Mouse (Mus musculus) layer of hippocampus, adult 9-11 months (tissue): ENCODE measurements around the gene Kank2.
"Not testable (repeated sequence)": the region's sequence is repeated elsewhere in the genome, so short reads cannot be mapped to it uniquely, and the experiment has no call there.

Experiments used
- DNase-seq: peaks from one replicate; pipeline ENCODE4 v3.0.0; 2022

Kank2 gene

GRCm38 (mm10) chr9:21777726-21778125, 20.8 kb downstream of the Kank2 start:
- no peak for DNase-seq

GRCm38 (mm10) chr9:21774353-21774752, 24.2 kb downstream of the Kank2 start:
- DNase-seq = no peak

DNA sequence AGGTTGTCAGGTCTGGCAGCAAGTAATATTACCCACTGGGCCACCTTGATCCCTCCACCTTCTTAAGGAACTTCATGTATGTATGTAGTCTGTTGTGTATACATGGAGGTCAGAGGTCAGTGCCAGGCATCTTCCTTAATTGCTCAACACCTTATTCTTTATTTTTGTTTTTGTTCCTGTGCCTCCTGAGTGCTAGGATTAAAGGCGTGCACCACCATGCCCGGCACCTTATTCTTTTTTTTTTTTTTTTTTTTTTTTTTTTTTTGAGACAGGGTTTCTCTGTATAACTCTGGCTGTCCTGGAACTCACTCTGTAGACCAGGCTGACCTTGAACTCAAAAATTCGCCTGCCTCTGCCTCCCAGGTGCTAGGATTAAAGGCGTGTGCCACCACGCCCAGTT, 25.1 kb downstream of the Kank2 start:
- DNase-seq = not testable (repeated sequence)

GRCm38 (mm10) chr9:21769558-21770183, 28.9 kb downstream of the Kank2 start:
- DNase-seq = no peak

DNA sequence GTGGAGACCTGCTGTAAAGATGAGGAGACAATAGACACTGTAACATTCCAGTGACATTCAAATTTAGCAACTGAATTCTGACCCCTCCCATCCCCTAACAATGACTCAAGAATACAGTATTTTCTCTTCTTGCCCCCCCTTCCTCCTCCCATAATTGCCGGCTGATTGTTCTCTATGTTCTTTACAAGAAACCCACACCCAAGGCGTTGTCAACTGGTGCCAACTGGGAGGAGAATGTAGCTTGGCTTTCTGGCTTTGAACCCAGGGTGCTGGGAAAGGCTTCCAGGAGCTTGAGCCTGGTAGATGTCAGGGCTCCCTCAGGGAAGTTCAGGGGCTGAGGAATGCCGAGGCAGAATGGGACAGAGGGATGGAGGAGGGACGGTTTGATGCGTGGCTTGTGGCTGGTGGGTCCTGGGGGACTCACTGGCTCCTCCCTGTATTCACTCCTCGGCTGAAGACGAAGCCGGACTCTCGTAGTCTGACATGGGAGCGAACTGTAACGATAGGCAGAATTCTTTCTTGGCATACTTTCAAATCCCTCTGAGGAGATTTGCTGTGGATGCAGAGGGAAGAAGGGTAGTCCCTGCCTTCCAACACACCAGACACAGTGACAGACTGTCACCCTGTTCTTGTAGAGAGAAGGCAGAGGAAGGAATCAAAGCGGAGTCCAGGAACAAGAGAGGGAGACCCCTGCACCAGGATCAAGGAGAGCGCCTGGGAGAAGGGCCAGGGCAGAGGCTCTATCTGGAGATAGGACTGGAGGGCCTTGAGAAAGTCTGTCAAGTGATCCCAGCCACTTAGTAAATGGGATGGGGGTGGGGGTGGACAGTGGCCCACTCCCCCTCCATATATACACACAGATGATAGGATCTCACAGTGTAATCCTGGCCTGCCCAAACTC, 29.8 kb downstream of the Kank2 start:
- DNase-seq = no peak

GRCm38 (mm10) chr9:21767896-21768295, 30.6 kb downstream of the Kank2 start:
- no peak for DNase-seq

DNA sequence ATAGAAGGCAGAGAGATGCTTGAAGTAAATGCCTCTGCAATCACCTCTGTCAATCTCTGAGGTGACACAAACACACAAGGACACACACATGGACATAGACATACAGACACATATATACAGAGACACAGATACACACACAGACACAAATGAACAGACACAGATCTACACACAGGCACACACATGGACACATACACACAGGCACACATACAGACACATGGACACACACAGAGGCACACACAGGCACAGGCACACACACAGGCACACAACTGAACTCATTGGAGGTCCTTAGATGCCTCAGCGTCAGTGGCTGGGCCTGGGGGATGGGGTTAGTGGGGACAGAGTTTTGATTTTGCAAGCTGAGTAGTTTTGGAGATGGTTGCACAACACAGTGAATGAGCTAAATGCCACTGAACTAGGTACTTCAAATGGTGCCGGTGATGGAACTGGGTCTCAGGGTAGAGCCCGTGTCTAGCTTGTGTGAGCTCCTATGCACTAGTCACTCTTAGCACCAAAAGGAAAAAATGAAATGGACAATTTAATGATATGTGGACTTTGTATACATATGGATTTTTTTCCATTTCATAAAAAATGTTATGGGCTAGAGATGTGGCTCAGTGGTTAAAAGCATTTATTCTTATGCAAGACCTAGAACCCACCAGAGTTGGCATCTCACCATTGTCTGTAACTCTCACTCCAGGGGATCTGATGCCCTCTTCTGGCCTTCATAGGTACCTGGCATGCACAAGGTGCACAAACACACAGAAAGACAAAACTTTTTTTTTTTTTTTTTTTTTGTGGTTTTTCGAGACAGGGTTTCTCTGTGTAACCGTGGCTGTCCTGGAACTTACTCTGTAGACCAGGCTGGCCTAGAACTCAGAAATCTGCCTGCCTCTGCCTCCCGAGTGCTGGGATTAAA, 34.2 kb downstream of the Kank2 start:
- no peak for DNase-seq

DNA sequence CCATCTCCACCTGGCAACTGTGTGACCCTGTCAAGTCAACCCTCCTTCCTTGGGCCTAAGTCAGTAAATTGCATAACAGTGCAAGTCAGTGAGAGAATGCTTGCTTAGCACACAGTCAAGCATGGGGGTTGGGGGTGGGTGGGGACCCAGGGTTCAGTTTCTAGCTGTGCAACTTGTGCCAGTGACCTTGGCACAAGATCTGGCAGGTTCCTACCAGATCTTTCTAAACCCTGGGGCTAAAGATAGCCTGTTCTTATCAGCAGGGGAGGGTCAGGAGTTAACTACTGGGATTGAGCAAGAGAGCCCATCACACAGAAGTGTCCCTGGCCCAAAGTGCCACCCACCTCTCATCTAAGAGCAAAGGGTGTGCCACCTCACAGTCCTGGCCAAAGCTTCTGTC, 36.4 kb downstream of the Kank2 start:
- no peak for DNase-seq

DNA sequence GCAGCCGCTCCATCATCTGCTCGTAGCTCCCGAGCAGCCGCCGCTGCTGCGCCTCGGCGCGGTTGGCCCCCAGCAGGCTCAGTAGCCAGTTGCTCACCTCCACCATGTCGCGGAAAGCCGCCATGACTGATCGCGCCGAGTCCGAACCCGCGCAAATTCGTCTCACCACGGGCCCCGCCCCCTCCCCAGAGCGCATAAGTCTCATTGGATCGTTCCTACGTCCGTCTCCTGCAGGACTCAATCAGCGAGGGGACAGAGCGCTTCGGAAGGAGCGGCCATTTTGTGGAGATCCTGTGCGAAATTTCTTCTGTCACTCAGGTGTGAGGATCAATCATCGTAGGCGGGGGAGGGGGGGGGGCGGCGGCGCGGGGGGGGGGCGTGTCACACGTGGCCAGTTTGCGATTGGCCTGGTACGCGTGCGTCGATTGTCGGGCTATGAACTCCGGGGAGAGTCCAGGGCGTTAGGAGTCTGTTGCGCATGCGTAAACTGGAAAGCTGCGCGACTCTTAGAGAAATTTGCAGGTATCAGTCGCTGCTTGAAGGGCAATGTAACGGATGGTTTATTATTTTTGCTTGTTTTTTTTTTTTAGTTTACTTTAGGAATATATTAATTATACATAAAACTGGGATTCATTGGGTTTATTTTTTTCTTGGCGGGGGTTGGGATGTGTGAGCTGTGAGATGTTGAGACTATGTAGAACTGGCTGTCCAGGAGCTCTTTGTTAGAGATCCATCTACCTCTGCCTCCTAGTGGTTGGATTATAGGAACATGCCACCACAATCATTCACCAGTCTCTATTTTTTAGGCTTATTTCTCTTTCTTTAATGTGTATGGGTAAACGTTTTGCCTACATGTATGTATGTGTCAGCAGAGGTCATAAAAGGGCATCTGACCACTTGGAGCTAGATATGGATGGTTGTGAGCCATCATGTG, 38.1 kb downstream of the Kank2 start, which contains the start of gene Spc24:
Spc24 (minus strand) TSS at position 149 of the 934 bp plus-strand sequence.
- DNase-seq = peak; percentile 95

GRCm38 (mm10) chr9:21759718-21760117, 38.8 kb downstream of the Kank2 start:
- no peak for DNase-seq

DNA sequence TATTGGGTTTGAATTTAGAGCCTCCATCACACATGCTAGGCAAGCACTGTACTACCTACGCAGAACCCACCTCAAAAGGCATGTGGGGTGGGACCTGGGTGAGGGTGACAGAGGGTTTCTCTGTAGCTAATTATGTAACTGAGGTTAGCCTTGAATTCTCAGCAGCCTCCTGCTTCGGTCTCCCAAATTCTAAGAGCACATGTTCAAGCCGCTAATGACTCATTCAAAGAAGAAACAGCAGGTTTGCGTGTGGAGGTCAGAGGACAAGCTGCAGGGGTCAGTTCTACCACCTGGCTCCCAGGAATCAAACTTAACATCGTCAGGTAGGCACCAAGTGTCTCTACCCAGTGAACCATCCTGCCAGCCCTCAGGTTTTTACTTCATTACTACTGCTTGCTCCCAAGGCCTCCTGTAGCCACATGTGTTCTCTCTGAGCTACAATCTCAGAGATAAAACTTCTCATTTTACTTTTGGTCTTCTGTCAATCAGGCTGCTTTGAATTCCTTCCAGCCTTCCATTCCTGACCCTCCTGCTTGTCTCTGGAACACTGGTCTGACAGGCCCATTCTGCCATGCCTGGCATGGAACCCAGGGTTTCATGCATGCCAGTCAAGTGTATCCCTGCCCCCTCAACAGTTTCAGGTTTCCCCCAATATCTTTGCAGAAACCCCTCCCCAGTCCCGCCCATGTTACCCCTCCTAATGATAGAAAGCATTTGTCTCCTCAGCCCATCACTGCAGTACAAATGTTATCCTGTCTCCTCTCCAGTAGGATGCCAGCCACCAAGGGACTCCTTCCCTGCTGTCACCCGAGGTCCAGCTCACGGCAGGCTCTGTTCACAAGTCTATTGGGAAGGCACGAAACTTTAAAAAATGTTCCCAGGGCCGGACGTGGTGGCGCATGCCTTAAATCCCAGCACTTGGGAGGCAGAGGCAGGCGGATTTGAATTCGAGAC, 39.7 kb downstream of the Kank2 start:
- DNase-seq = no peak

DNA sequence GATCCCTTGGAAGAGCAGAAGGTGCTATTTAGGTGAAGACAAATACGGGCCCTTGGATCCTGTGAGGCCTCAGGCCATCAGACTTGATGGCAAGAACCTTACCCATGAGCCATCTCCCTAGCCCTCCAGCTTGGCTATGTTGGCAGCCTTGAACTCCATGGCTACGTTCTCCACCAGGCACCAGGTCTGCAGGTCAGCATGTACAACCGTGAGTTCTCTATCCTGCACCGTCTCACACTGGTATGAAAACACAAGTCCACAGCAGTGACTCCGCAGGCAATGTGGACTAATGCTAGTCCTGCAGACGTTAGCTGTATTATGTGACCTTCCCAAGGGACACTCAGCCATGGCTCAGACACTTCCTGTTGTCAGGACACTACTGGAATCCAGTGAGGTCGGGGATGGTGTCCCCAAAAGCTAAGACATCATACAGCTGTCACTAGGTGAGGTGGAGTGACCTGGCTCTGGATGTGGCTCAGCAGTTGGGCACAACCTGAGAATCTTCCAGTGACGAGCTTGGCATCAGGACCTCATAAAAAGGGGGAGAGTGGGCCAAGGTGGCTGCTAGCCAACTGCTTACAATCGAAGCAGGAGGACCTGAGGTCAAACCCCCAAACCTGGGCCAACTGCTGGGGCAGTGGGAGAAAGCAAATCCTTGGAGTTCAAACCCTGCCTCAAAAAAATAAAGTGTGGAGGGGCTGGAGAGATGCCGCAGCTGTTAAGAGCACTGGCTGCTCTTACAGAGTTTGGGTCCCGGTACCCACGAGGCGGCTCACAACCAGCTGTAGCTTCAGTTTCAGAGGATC, 43.8 kb downstream of the Kank2 start:
- DNase-seq = no peak

- no peak for DNase-seq
Measured at GRCm38 (mm10) chr9:21754003-21754402, 44.5 kb downstream of the Kank2 start.

- DNase-seq = no peak
Measured at GRCm38 (mm10) chr9:21752252-21752792, 46.2 kb downstream of the Kank2 start.

GRCm38 (mm10) chr9:21751347-21751746, 47.2 kb downstream of the Kank2 start:
- no peak for DNase-seq

GRCm38 (mm10) chr9:21750370-21750769, 48.2 kb downstream of the Kank2 start:
- DNase-seq = no peak

DNA sequence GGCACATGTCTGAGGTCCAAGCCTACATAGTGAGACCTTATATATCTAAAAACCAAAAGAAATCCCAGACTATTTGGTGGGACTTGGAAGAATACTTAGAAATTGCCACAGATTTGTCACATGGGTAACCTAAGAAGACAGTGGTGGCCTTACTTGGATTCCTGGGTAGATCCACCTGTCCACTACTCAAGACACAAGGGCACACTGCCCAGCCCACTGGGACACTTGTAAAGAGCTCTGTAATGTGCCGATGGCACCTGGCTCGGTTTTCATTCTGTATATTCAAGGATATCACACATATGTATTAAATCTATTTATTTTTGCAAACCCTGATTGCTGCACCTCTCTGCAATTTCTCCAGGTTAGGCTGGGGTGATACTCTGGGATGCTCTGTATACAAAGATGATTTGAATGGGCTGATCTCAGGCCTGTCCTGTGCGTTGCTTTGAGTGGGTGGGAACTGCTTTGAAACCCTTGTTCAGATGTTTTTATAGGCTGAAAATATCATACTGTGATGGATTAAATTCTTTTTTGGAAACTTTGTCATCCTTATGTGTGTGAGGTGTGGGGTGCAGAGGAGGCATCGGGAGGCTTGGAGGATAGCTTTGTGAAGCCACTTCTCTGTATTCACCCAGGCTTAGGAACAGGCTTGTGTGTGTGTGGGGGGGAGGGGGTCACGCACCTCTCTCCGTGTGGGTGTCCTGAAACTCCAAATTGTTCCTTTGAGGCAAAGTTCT, 49.0 kb downstream of the Kank2 start:
- DNase-seq = no peak

DNA sequence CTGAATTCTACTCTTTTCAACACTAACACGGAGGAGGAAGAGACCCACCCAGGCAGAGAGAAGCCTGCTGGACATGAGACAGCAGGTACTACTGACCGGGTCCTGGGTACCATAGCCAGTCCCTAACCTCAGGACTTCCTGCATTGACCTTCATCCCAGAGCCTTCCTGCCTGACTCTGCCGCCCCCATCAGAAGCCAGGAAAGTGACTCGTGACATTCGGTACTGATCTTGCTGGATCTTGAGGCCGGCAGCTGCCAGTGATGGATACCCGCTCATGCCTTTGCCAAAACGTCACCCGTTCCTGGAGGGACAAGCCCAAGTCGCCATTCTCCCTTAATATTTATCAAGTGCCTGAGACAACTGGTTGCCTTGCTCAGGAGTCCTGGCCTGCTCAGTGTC, 50.1 kb downstream of the Kank2 start:
- no peak for DNase-seq

- peak; percentile 47 for DNase-seq
Measured at GRCm38 (mm10) chr9:21748033-21748432, 50.5 kb downstream of the Kank2 start.
